Mouse (Mus musculus) heart, postnatal 36 days (tissue): ENCODE measurements around the gene Arhgap44. TPM values are rescaled to one million over a fixed set of nuclear protein-coding genes. Genes with fewer than 3 reads are reported as not detected.

Experiments
- DNase-seq, 2 experiments: peaks; one replicate each; pipeline ENCODE4 v3.0.0; 2021 to 2022
- intact Hi-C: fragments of 180-260 bp; cut with DNase I; formaldehyde crosslinking; loops from one replicate; pipeline ENCODE4 v1.15.1; 2025
- total RNA-seq, 2 experiments: library from RNA; stranded (reverse); gene quantifications; 2 replicates each; pipeline ENCODE4 v1.2.3; 2021

Gene Arhgap44
- total RNA-seq, 2 experiments from 2014 or later = 20.8 to 24.3 TPM

- DNase-seq = no peak
- intact Hi-C loops = no loop called here
Observed at GRCm38 (mm10) chr11:65022771-65023170, 140.0 kb downstream of the Arhgap44 start.

- no peak for DNase-seq
- intact Hi-C loops = no loop called here
Observed at GRCm38 (mm10) chr11:65020744-65021143, 142.0 kb downstream of the Arhgap44 start.

DNA sequence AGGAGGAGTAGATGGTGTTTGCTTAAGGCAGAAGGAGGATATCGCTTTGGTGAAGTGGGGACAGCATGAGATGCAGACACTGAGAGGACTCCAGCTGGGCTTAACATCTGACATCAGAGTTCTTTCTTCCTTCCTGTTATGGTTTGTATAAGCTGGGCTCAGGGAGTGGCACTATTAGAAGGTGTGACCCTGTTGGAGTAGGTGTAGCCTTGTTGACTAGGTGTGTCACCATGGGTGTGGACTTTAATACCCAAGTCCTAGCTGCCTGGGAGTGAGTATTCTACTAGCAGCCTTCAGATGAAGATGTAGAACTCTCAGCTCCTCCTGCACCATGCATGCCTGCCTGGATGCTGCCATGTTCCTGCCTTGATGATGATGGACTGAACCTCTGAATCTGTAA lies 146.0 kb downstream of the Arhgap44 start:
- DNase-seq = no peak
- intact Hi-C loops = no loop called here

- no peak for DNase-seq
- intact Hi-C loops = no loop called here
Observed at GRCm38 (mm10) chr11:65013906-65014305, 148.9 kb downstream of the Arhgap44 start.

DNA sequence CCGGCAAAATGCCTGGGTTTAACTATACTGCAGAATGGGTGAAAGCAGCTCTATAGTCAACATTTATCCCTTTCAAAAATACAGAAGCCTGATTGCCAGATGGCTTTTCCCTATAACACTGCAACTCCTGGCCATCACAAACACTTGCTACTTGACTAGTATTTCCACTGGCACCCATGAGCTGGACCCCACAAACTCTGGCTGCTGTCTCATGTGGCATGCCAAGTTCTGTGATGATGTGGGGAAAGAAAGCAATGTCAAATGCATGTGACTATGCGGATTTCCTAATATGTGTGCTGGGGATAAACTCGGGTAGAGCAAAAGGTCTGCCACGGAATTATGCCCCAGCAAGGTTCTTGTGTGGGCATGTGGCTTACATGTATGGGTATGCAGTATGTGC lies 156.7 kb downstream of the Arhgap44 start:
- intact Hi-C loops = no loop called here
- no peak for DNase-seq

DNA sequence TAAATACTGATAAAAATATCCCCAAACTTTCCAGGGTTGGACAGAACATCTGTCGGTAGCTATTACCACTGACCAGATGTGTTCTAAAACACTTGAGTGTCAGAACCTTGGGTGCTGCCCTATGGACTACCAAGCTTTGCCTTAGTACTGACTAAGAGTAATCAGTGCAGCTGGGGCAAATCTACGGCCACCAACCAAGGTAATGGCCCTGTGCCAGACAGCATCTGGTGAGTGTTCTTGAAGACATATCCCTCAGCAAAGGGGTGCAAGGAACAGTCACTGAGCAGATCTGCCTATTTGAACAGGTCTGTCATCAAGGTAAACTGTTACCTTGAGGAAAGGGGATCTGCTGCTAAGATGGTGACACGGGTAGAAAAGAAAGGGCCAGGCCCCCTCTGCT lies 157.9 kb downstream of the Arhgap44 start:
- intact Hi-C loops = no loop called here
- no peak for DNase-seq

GRCm38 (mm10) chr11:65003611-65004010 lies 159.2 kb downstream of the Arhgap44 start:
- no peak for DNase-seq
- intact Hi-C loops = no loop called here

- intact Hi-C loops = no loop called here
- DNase-seq = peak; percentile 25 to 30
Observed at GRCm38 (mm10) chr11:65001729-65002128, 161.0 kb downstream of the Arhgap44 start.

- intact Hi-C loops = no loop called here
- DNase-seq = no peak
Observed at GRCm38 (mm10) chr11:64999685-65000084, 163.1 kb downstream of the Arhgap44 start.

GRCm38 (mm10) chr11:64998439-64998838 lies 164.3 kb downstream of the Arhgap44 start:
- intact Hi-C loops = no loop called here
- DNase-seq = peak; percentile 66 to 67

GRCm38 (mm10) chr11:64988556-64988955 lies 174.2 kb downstream of the Arhgap44 start:
- intact Hi-C loops = loop anchor here (10.0 kb wide), 1 partner anchor 686 kb away; no protein-coding TSS in a partner anchor
- no peak for DNase-seq

DNA sequence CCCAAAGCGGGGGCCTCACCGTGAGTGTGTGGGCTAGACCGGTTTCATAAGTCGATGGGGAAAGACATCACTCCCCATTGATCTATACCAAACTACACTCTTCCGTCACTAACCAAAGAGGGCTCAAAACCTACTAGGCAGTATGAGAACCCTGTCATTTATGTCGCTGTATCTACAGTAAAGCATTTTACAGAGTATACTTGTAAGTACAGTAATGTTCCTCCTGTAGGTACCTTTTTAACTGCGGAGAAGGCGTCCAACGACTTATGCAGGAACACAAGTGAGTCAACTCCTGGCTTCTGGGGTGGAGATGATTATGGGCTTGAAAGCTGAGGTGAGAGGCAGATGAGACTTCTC lies 183.3 kb downstream of the Arhgap44 start:
- DNase-seq = no peak
- intact Hi-C loops = no loop called here

DNA sequence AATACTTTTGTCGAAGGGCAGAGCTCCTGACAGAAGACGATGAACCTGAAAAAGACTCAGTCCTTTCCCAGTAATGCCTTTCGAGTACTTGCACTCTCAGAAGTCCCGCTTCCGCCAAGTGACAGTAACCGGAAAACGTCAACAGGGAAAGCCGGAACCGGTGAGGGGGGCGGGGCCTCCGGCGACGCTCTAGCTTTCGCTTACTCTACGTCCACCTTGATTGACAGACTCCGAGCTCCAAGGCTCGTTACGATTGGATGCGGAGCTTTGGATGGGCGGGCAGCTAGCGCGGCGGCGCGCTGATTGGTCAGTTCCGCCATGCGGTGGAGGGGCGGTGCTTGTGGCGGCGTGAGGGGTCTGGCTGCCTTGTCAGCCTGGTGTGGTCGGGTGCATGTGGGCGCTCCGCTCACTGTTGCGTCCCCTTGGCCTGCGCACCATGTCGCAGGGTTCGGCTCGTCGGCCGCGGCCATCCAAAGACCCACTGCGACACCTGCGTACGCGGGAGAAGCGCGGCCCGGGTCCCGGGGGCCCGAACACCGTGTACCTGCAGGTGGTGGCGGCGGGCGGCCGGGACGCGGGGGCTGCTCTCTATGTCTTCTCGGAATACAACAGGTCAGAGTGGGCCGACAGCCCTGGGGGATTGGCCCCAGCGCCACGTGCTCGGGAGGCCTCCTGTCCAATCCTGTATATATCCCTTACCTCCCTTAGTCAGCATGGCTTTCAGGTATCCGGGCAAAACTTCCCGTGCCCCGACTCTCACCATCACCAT lies 183.9 kb downstream of the Arhgap44 start, which contains the start of gene Elac2:
Gene Elac2 (plus strand): TSS at position 319 of the 769 bp plus-strand sequence.
- intact Hi-C loops = no loop called here
- peak; percentile 96 to 97 for DNase-seq

DNA sequence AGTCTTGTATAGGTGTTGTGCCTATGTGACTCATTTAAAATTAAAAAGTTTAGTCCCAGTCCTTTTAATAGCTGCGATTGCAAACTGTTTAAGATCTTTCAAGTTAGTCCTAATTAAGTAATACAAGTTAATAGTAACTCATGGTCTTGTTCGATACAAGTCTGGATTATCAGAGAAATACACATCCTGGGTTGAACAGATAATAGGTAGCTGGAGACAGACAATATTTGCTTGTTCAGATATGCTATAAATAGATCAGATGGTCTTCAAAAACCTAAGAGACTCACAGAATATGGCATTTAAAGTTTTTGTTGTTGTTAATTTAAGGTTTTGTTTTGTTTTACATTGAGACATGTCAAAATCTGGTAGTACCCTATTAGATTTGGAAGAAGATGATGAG lies 190.3 kb downstream of the Arhgap44 start:
- intact Hi-C loops = no loop called here
- no peak for DNase-seq

DNA sequence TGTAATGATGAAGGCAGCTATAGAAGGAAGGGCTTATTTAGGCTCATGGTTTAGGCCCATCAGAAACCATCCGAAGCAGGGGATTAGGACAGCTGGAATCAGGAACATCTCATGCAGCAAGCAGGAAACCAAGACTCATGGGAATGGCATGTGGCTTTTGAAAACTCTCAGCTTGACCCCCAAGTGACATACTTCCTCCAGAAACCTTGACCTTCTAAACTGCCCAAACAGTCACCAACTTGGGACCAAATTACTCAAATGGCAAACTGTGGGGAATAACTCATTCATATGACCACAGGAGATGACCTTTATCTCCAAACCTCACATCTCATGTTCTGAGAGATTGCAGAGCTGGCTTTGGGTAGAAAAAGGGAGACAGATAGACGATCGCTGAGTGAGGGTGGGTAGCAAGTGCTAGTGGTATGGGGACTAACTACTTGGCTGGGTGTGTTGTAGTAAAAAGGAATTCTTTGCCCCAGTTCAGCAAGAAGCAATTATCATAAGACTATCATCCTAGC lies 191.2 kb downstream of the Arhgap44 start:
- no peak for DNase-seq
- intact Hi-C loops = no loop called here

DNA sequence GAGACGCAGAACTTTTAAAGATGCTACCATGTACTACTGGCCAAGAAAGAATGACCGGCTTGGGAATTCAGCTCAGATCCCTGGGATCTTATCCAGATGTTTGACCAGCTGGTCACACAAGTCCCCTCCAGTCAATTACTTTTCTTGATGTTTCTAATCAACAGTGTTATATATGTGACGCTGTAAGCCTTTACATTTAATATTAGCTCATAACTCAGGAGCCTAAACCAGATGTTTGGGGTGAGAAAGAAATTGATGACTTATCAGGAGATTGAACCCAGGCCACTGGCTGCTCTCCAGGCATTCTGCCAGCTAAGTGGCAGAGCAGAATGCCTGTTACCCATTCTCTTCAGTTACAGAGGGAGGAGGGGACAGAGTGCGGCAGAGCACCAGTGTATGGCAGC lies 193.8 kb downstream of the Arhgap44 start:
- intact Hi-C loops = loop anchor here (2.0 to 5.0 kb wide), 5 partner anchors 527 to 1756 kb away; no protein-coding TSS in a partner anchor
- DNase-seq = no peak

GRCm38 (mm10) chr11:64968507-64968906 lies 194.3 kb downstream of the Arhgap44 start:
- intact Hi-C loops = loop anchor here (2.0 to 5.0 kb wide), 5 partner anchors 526 to 1756 kb away; no protein-coding TSS in a partner anchor
- DNase-seq = peak; percentile 66 to 72

DNA sequence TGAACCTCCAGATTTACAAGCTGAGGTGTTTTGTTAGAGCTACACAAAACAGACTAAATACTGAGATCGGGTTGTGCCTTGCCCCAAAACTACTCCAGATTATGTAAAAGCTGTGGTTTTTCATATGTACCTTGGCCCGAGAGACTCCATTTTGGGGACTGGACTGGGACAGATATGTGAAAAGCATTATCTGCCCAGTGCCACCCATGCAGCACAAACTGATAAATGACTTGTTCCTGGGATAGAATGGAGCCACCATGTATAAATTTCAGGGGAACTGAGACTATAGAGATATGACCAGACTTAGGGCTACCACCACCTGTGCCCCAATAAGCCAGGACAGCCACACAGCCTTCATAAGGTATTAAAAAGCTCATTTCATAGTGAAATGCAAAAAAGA lies 200.1 kb downstream of the Arhgap44 start:
- no peak for DNase-seq
- intact Hi-C loops = no loop called here

DNA sequence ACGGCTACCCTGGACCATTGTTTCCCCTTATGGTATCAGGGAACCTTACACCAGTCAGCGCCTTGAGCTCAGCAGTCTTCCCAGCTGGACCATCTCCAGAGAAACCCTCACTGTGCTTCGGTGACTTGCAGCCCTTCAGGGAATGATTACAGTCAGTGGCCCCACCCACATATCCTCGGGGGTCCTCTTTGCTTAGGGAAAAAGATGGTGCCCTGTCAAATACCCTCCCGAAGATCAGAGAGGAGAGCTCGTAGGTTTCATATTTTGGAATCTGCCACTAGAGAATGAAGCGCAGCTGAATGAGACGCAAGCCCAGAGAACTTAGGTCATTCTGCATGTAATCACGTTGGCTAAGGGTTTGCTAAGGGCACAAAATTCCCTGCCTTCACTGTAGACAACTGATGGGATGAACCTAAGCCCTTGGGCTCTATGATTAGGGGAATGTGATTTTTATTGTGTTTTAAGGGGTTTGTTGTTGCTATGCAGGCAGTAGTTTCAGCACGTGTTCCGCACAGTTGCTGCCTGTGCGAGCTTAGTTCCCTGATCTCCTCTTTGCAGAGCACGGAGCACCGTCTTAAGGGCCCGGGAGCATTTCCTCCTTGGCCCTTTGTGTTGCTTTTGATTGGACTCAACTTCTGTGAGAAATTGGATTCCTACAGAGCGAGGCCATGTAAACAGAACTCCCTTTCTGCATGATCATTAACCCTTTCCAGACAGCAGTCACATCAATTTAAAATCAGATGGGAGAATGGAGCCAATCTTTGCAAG lies 205.6 kb downstream of the Arhgap44 start:
- intact Hi-C loops = no loop called here
- DNase-seq = no peak
